Mouse (Mus musculus): ENCODE data around the gene Prkn.
A peak's percentile ranks its signal among the peaks of the same experiment; 100 is the strongest.

Prkn gene

GRCm38 (mm10) chr17:11550562-11550961, 710.4 kb downstream of the Prkn start:
- no peak for DNase-seq

GRCm38 (mm10) chr17:11565681-11566080, 725.5 kb downstream of the Prkn start:
- no peak for DNase-seq

GRCm38 (mm10) chr17:11570392-11570791, 730.2 kb downstream of the Prkn start:
- DNase-seq, result no peak

GRCm38 (mm10) chr17:11573666-11574065, 733.5 kb downstream of the Prkn start:
- DNase-seq, result no peak

GRCm38 (mm10) chr17:11585491-11585890, 745.3 kb downstream of the Prkn start:
- no peak for DNase-seq

GRCm38 (mm10) chr17:11607931-11608330, 767.7 kb downstream of the Prkn start:
- DNase-seq, result no peak

GRCm38 (mm10) chr17:11611459-11611858, 771.3 kb downstream of the Prkn start:
- DNase-seq, result peak; percentile 9

- no peak for DNase-seq
Measured at GRCm38 (mm10) chr17:11612801-11613531, 772.8 kb downstream of the Prkn start.

GRCm38 (mm10) chr17:11617552-11617951, 777.4 kb downstream of the Prkn start:
- DNase-seq, result no peak

GRCm38 (mm10) chr17:11618886-11619590, 778.9 kb downstream of the Prkn start:
- no peak for DNase-seq

GRCm38 (mm10) chr17:11620770-11621169, 780.6 kb downstream of the Prkn start:
- DNase-seq, result no peak

GRCm38 (mm10) chr17:11621492-11621891, 781.3 kb downstream of the Prkn start:
- DNase-seq, result no peak

GRCm38 (mm10) chr17:11626306-11626705, 786.1 kb downstream of the Prkn start:
- DNase-seq, result no peak

GRCm38 (mm10) chr17:11635121-11635520, 794.9 kb downstream of the Prkn start:
- DNase-seq, result no peak

- no peak for DNase-seq
Measured at GRCm38 (mm10) chr17:11637642-11638041, 797.5 kb downstream of the Prkn start.

- DNase-seq, result no peak
Measured at GRCm38 (mm10) chr17:11638451-11638850, 798.3 kb downstream of the Prkn start.

- DNase-seq, result no peak
Measured at GRCm38 (mm10) chr17:11639786-11640185, 799.6 kb downstream of the Prkn start.

GRCm38 (mm10) chr17:11642328-11642727, 802.1 kb downstream of the Prkn start:
- no peak for DNase-seq

- DNase-seq, result no peak
Measured at GRCm38 (mm10) chr17:11644016-11644415, 803.8 kb downstream of the Prkn start.

- no peak for DNase-seq
Measured at GRCm38 (mm10) chr17:11644873-11645464, 804.8 kb downstream of the Prkn start.

GRCm38 (mm10) chr17:11656397-11656796, 816.2 kb downstream of the Prkn start:
- no peak for DNase-seq

- no peak for DNase-seq
Measured at GRCm38 (mm10) chr17:11656878-11657277, 816.7 kb downstream of the Prkn start.

- no peak for DNase-seq
Measured at GRCm38 (mm10) chr17:11661898-11662297, 821.7 kb downstream of the Prkn start.

- DNase-seq, result no peak
Measured at GRCm38 (mm10) chr17:11663437-11663836, 823.3 kb downstream of the Prkn start.
